Mouse (Mus musculus): ENCODE results near the gene Anxa11.
"Not testable (repeated sequence)": the region's sequence is repeated elsewhere in the genome, so short reads cannot be mapped to it uniquely, and the experiment has no call there.

The Anxa11 gene

DNA sequence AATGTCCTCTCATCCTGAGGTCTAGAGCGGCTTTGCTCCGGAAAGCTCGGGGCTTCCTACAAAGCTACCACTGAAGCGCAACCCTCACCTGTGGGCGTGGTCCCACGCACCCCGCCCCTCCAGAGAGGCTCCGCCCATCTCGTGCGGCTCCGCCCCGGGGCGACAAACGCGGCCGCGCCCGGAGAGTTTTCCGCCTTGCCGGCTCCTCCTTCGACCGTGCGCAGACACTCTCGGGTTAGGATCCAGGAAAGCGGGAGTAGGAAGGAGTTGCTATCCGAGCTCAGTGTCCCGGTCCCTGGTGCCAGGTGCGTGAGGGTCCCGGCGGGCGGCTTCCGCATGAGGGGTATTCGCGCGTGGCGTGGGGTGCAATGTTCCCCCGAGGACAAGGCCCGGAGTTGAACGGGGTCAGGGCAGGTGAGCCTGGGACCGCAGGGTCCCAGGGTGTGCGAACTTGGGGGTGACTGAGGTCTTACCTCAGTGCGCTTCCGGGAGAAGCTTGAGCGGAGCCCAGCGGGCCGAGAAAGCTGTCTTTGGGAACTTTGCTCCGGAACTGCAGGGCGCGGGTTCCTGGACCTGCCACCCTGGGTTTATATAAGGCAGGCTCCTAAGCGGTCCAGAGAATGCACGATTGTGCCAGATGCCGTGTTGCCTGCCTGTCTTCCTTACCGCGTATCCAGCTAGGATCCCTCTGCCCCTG is at the start of gene Anxa11:
TSS of gene Anxa11 (plus strand) at position 166 of the 697 bp plus-strand sequence.
- in situ Hi-C loops (cut with MboI; ENCODE audit: unreplicated experiment in 2 of 2): no loop called here

DNA sequence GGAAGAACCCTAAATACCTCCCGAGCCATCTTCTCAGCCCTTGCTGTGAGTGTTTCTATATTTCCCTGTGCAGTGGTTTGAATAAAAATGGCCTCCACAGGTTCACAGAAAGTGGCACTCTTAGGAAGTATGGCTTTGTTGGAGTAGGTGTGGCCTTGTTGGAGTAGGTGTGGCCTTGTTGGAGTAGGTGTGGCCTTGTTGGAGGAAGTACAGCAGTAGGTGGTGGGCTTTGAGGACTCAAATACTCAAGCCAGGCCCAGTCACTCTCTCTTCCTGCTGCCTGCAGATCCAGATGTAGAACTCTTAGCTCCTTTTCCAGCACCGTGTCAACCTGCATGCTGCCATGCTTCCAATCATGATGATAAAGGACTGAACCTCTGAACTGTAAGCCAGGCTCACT is 47.6 kb upstream of the Anxa11 start:
- in situ Hi-C loops (cut with MboI; ENCODE audit: unreplicated experiment in 2 of 2): no loop called here

DNA sequence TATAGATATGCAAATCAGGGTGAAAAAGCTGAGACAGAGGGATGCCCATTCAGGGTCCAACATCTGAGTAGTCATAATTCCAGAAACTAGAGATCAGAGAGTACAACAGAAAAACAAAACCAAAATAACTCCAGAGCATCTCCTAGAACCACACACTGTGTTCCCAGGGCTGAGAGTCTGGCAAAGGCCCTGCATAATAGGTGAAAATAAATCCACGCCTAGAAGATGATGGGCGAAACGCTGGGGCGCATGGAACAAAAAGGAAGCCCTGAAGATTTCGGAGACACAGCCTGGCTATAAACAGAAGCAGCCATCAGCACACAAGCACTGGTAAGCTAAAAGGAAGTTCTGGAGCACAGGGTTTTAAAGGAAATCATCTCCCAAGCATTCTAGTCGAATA is 46.9 kb upstream of the Anxa11 start:
- in situ Hi-C loops (cut with MboI; ENCODE audit: unreplicated experiment in 2 of 2): loop anchor here in 1 of 2 experiments (5.0 kb wide), 1 partner anchor 73 kb away; no protein-coding TSS in a partner anchor

DNA sequence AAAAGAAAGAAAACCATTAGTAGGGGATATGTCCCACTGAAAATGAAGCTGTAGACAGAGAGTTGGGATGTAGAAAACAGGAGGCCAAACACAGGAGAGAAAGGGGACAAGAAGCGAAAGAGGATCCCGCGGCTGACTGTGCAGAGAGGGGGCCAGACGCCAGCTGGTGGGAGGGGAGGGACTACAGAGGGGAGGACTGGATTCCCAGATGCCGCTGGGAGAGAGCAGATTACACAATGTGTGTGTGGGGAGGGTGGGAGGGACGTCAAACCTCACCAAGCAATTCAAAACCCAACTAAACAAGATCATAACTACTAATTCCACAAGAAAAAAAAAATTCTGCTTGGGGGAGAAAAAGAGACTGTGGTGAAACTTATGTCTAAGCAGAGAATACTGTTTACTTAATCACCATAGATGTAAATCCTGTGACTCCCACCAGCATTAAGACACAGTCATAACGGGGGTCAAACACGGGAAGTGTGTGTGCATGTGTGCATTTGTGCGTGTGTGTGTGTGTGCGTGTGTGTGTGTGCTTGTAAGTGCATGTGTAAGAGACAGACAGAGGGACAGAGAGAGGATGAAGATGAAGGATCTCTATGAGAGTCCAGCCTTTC is 46.3 kb upstream of the Anxa11 start:
- in situ Hi-C loops (cut with MboI; ENCODE audit: unreplicated experiment in 2 of 2): loop anchor here in 1 of 2 experiments (5.0 kb wide), 1 partner anchor 73 kb away; no protein-coding TSS in a partner anchor

DNA sequence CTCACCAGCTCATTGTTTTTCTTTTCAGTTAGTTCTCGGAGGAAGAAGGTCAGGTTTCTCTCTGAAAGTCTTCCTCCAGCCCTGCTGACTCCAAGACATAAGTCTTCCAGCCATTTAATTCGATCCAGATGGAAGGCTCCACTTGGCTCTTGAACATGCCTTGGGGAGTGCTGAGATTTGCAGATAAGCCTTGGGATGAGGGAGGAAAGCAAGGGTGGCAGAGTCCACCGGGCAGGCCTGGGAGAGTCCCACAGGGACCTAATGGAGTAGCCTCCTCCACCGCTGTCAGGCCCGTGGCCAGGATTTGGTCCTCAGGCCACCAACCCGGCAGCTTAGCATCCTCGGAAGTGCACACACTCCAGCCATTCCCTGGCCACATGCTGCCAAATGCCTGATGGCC is 45.3 kb upstream of the Anxa11 start:
- in situ Hi-C loops (cut with MboI; ENCODE audit: unreplicated experiment in 2 of 2): loop anchor here in 1 of 2 experiments (5.0 kb wide), 1 partner anchor 74 kb away; no protein-coding TSS in a partner anchor

DNA sequence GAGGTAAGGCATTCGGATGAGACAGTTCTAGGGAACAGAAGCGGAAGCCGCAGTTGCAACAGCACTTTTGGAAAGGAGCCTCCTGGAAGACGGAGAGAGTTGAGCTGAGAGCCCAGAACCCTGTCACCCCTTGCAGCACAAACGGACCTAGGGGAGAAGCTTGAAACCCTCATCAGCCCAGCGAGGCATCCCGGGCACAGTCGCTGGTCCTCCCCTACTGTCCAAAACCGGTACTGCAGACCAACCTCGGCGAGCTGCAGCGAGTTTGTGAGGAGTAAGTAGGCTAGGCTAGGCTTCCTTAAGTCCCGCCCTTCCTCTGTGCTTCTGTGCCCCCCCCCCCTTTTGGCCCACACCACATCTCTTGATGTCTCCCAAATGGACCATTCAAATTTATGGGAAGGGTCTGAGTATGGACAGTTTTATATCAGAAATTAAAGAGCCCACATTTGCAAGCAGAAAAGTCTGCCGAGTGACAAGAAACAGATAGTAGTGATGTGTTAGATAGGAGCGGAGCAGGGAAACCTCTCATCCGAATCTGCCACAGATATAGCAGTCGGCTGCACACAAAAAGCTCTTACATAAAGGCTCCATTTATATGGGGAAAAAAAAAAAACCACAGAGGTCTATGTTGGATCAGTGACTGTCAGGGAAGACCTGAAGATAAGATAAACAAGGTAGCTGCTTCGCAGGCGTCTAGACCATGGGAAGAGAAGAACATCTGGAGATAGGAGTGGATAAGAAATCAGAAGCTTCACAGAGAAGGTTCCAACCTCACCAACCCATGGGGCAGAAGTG is 41.6 kb upstream of the Anxa11 start:
- in situ Hi-C loops (cut with MboI; ENCODE audit: unreplicated experiment in 2 of 2): loop anchor here (5.0 to 10.0 kb wide), 2 partner anchors 83 to 1286 kb away; no protein-coding TSS in a partner anchor

DNA sequence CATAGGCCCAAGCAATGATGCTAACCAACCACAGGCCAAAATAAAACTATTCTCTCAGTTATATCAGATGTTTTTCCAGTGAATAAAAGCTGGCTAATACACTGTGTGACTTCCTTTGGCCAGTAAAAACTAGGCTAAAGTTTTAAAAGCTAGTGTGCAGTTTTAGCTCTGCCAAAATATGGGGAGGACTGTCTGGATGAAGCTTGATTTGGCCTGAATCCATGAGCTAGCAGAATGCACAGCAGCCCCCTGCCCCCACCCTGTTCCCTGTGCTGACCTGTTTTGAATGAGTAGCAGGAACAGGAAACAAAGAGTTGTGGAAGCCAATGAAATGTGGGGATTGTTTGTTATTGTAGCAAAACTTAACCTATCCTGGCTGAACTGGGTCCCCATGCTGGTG is 39.4 kb upstream of the Anxa11 start:
- in situ Hi-C loops (cut with MboI; ENCODE audit: unreplicated experiment in 2 of 2): loop anchor here (5.0 to 10.0 kb wide), 2 partner anchors 85 to 1288 kb away; no protein-coding TSS in a partner anchor

DNA sequence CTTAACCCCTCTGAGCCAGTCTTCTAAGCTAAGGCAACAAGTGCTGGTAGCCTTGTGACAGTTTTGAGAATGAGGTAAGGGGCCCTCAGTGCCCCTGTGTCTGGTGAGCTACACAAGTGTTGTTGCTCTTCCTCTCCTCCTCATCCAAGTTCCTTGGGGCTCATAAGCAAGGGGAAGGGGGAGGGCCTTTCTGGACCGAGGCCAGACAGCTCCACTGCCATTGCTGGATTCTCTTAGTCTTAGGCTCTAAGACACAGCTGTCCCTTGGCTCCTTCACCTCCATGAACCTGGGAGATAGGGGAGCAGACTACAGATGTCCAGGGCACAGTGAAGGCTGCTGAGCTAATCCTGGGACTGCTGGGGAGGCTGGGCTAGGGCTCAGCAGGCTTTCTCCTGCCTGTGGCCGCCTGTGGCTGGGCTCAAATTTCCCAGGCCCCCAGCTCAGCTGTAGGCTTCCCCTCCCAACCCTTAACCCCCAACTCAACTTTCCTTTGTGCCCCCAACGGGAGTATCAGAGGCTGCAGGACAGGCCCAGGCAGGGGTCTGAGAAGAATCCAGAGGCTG is 38.6 kb upstream of the Anxa11 start:
- in situ Hi-C loops (cut with MboI; ENCODE audit: unreplicated experiment in 2 of 2): loop anchor here (5.0 to 10.0 kb wide), 2 partner anchors 86 to 1289 kb away; no protein-coding TSS in a partner anchor

DNA sequence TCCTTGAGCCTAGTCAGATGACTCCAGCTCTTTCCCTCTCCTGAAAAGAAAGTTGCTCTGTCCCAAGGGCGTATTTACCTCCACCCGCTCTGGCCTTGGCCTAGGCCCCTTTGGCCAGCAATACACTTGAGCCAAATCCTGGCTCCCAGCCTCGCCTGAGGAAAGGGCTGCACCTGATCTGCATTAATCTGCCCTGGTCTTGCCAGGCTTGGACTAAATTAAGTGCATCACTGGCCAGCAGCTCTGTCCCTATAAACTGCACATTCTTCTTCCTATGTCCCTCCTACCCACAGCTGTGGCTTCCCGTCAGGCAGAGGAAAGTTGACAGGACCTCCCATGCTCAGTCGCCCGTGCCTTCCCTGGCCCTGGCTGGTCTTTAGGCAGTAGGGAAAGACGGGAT is 36.1 kb upstream of the Anxa11 start:
- in situ Hi-C loops (cut with MboI; ENCODE audit: unreplicated experiment in 2 of 2): loop anchor here in 1 of 2 experiments (10.0 kb wide), 1 partner anchor 1291 kb away; no protein-coding TSS in a partner anchor

DNA sequence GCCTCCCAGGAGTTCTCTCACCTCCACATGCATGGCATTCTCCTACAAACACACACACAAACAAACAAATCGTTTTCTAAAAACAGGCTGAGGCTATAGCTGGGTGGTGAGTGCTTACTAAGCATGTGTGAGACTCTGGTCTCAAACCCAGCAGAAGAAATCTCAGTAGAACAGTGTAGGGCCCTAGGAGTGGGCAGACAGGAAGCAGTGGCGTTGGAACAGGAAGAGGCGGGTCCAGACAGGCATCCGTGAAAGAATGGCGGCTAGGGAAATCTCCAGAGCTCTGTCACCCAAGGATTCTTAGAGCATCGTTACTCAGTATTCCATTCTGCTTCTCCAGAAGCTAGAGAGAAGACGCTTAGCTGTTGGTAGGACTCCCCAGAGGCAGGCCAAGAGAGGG is 35.4 kb upstream of the Anxa11 start:
- in situ Hi-C loops (cut with MboI; ENCODE audit: unreplicated experiment in 2 of 2): loop anchor here in 1 of 2 experiments (10.0 kb wide), 1 partner anchor 1292 kb away; no protein-coding TSS in a partner anchor

DNA sequence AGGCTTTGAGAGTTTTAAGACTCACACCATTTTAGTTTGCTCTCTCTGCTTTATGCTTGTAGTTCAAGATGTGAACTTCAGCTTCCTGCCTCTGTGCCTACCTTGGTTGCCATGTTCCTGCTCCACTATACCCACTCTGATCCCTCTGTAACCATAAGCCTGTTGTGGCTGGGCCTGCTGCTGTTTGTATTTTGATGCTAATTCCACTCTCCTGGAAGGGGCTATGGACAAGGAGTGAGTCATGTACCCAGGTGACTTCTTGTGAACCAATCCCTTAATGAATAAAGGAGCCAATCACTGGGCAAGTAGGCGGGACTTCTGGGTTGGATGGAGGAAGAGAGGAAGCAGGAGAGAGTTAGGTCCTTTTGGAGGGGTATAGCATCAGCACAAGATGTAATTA is 30.9 kb upstream of the Anxa11 start:
- in situ Hi-C loops (cut with MboI; ENCODE audit: unreplicated experiment in 2 of 2): not testable (repeated sequence)

DNA sequence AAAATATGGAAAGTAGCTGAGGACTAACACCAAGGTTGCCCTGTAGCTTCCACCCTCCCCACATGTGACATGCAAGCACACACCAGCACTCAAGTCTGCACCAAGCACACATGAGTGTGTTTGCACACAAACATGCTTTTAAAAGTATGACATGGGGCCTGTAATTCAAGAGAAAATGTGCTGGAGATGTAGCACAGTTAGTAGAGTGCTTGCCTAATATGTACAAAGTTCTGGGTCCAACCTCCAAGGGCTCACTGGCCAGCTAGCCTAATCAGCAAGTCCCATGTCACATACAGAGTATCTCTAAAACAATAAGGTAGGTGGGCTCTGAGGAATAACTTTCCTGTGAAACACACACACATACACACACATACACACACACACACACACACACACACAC is 27.8 kb upstream of the Anxa11 start:
- in situ Hi-C loops (cut with MboI; ENCODE audit: unreplicated experiment in 2 of 2): no loop called here

DNA sequence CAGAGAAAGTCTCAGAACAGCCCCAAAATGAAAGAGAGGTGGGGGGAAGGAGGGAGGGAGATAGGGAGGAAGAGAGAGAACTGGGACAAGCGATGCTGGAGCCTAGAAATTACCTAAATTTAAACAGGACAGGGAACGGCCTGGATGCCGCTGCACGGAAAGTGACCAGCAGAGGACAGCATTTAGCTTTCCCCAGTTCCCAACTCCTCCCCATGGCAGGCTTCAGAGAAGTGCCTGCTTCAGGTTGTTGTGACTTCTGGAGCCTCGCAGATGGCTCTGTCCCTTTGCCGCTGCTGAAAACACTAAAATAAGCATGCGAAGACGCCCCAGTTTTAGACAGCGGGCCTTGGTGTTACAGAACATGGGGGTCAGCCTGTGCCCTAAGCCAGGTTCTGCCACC is 25.5 kb upstream of the Anxa11 start:
- in situ Hi-C loops (cut with MboI; ENCODE audit: unreplicated experiment in 2 of 2): no loop called here

DNA sequence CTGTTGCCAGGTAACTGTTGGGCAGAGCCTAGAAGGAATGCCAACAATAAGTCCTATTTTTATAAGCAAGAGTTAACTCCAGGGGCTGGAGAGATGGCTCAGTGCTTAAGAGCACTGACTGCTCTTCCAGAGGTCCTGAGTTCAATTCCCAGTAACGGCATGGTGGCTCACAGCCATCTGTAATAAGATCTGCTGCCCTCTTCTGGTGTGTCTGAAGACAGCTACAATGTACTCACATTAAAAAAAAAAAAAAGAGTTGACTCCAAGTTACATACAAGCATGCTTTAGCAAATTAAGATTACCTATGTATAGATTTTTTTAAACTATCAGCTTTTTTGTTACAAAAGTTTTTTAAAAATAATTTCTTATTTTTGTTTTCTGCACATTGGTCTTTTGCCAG is 19.4 kb upstream of the Anxa11 start:
- in situ Hi-C loops (cut with MboI; ENCODE audit: unreplicated experiment in 2 of 2): no loop called here

DNA sequence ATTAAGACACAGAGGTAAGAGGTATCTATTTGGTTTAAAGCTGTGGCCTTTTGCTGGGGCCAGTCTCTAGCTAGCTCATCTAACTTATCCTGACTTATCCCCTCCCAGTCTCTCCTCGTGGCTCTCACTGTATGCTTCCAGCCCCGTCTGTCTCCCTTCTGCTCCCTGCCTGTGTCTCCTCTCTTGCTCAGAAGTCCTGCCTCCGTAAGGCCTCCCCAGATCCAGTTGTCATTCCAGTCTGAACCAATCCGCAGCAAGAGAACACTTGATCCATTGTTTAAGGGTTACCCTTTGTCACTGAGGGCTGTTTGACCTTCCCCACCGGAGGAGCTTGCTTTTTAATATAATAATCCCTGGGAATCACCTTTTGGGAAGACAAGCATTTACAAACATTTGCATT is 17.0 kb upstream of the Anxa11 start:
- in situ Hi-C loops (cut with MboI; ENCODE audit: unreplicated experiment in 2 of 2): no loop called here

DNA sequence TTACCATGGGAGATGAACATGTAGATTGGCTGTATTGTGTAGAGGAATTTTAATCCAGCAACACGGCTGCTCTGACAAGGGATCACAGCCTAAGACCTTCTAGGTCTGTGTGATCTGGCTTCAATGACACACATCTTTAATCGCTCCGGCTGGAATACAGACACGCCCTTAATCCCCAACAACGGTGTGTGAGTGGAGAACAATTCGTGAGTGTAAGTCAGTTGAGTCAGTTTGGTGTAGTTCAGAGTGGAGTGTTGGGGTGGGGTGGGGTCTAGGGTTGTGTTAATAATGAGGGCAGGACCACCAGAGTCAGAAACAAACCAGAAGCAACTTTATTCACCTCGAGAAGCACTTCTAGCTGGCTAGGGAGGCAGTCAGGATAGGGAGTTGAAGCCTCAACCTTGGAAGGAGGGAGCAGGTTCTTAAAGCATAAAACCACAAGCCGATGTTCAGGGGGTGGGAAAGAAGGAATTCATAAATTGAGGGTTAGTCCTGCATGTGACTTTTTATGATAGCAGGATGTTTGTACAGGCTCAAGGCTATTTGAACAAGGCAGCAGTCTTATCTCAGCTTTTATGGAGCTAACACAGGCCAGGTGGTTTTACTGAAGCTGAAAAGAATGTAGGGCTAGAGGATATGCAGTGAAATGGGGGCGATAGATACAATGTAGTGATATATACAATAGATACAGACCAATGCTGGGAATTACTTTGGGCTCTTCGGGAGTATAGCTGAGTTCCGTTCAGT is 15.9 kb upstream of the Anxa11 start:
- in situ Hi-C loops (cut with MboI; ENCODE audit: unreplicated experiment in 2 of 2): no loop called here

DNA sequence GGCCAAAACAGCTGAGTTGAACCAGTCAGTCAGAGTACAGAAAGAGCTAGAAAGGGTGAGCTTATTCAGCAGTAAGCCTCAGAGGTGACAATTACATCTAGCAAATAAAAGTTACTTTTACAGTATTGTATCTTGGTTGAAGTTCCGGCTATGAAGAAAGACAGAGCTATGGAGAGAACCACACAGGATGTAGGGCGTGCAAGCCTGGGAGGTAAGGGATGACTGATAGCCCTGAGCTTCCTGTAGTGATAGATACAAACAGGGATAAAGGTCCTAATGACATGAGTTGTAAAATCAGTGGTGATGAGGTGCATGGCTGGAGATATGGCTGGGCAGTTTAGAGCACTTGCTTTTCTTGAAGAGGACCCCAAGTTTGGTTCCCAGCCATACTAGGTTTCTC is 15.1 kb upstream of the Anxa11 start:
- in situ Hi-C loops (cut with MboI; ENCODE audit: unreplicated experiment in 2 of 2): no loop called here

DNA sequence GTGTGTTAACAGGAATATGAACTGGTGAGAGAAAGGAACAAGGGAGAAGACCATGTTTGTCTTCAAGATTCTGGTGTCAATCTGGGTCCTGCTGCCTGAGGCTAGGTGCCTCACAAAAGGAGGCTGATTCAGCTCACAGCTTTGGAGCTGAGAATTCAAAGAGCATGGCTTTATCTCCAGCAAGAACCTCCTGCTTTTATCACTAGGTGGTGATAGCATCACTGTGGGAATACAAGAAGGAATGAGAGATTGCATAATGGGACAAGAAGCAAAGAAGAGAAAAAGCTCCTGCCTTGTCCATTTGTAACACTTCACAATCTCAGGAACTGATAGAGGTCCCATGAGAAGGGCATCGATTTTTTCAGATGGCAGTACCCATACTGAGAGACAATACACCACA is 10.6 kb upstream of the Anxa11 start:
- in situ Hi-C loops (cut with MboI; ENCODE audit: unreplicated experiment in 2 of 2): no loop called here

DNA sequence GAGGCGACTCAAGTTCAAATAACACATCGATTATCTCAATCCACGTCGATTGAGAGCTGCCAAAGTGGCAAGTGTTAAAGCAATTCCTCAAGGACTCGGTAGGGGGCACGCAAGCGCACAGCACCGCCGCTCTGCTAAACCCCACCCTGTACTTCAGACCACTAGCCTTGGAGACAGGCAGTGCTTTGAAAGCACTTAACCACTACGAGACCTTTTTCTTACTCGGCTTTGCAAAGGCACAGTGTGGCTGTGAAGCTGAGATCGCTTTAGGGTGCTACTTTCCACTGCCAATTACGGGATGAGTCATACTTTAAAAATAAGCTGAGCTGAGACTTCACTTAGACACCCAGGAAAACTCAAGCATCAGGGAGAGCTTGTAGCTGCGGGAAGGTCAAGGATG is 9.7 kb upstream of the Anxa11 start:
- in situ Hi-C loops (cut with MboI; ENCODE audit: unreplicated experiment in 2 of 2): no loop called here

DNA sequence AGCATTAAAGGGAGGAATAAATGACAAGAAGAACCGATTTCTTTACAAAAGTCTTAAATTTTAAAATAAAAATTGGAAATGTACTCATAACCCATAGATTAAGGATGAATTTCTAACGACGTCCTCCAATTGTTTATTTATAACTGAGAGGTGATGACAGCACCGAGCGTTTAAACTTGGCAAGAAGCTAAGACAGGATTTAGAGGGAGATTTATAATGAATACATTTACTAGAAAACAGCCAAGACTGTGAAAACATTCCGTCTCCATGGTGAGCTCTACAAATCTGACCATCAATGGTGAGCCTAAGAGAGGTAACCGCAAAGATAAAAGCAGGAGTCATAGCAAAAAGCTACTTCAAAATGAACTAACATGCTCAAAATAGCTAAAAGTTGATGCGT is 3.5 kb upstream of the Anxa11 start:
- in situ Hi-C loops (cut with MboI; ENCODE audit: unreplicated experiment in 2 of 2): no loop called here

All from v-Abl transformed pro-B cells (cell line).